Mouse (Mus musculus): ENCODE results near the gene Kdm5b. TPM values are rescaled to one million over a fixed set of nuclear protein-coding genes. Genes with fewer than 3 reads are reported as not detected.

Gene Kdm5b
- polyA plus RNA-seq, 1 experiment from 2014 or later, result 60.6 TPM

GRCm38 (mm10) chr1:134570631-134571030 lies 10.7 kb downstream of the Kdm5b start:
- no peak for DNase-seq (ENCODE audit: extremely low spot score, low spot score)

GRCm38 (mm10) chr1:134573300-134573931 lies 13.4 kb downstream of the Kdm5b start:
- no peak overlapping the region for H3K27ac ChIP-seq
- H3K9me3 ChIP-seq, result no peaks in the 10 kb centered on the region
- peaks cover 3% of the 10 kb centered on the region for H3K4me1 ChIP-seq
- DNase-seq (ENCODE audit: extremely low spot score, low spot score), result no peak
- WGBS, result 75% methylated on average over 1 of the region's 1 CpGs
- peaks cover 2% of the 10 kb centered on the region; the same call in 1 of the 2 replicates for H3K36me3 ChIP-seq (replicated peaks)
- H3K4me3 ChIP-seq, result no peak overlapping the region
- H3K27me3 ChIP-seq (ENCODE audit: poor library complexity, severe bottlenecking), result no peaks in the 10 kb centered on the region

More at GRCm38 (mm10) chr1:134570631-134571030, 10.7 kb downstream of the Kdm5b start:
- no peak overlapping the region for H3K4me3 ChIP-seq
- H3K9me3 ChIP-seq, result no peaks in the 10 kb centered on the region
- WGBS, result 72% methylated on average over 3 of the region's 3 CpGs
- no peaks in the 10 kb centered on the region for H3K27me3 ChIP-seq (ENCODE audit: poor library complexity, severe bottlenecking)
- no peak overlapping the region for H3K27ac ChIP-seq
- H3K4me1 ChIP-seq, result peaks cover 7% of the 10 kb centered on the region
- peaks cover 5% of the 10 kb centered on the region; the same call in 1 of the 2 replicates for H3K36me3 ChIP-seq (replicated peaks)

GRCm38 (mm10) chr1:134573932-134574315 lies 14.0 kb downstream of the Kdm5b start:
- Histone ChIP-seq H3K27ac (no peak overlapping the region), H3K9me3 (no peaks in the 10 kb centered on the region), H3K4me3 (no peak overlapping the region), H3K4me1 (peaks cover 3% of the 10 kb centered on the region), H3K36me3 (replicated peaks) (peaks cover 2% of the 10 kb centered on the region; the same call in 1 of the 2 replicates), H3K27me3 (ENCODE audit: poor library complexity, severe bottlenecking) (no peaks in the 10 kb centered on the region)
- DNase-seq (ENCODE audit: extremely low spot score, low spot score), result no peak
- 79% methylated on average over 5 of the region's 5 CpGs for WGBS

GRCm38 (mm10) chr1:134577384-134578120 lies 17.6 kb downstream of the Kdm5b start:
- WGBS, result 86% methylated on average over 6 of the region's 6 CpGs
- no peak for DNase-seq (ENCODE audit: extremely low spot score, low spot score)
- no peak overlapping the region for H3K27ac ChIP-seq
- H3K27me3 ChIP-seq (ENCODE audit: poor library complexity, severe bottlenecking), result no peaks in the 10 kb centered on the region
- H3K4me1 ChIP-seq, result peaks cover under 1% of the 10 kb centered on the region; the same call in 1 of the 2 replicates
- H3K9me3 ChIP-seq, result no peaks in the 10 kb centered on the region
- no peak overlapping the region for H3K4me3 ChIP-seq
- peaks cover 12% of the 10 kb centered on the region for H3K36me3 ChIP-seq (replicated peaks)

GRCm38 (mm10) chr1:134580796-134581195 lies 20.8 kb downstream of the Kdm5b start:
- no peak overlapping the region for H3K27ac ChIP-seq
- DNase-seq (ENCODE audit: extremely low spot score, low spot score), result no peak
- H3K4me1 ChIP-seq, result peaks cover 3% of the 10 kb centered on the region; the same call in 1 of the 2 replicates
- 89% methylated on average over 2 of the region's 2 CpGs for WGBS
- no peaks in the 10 kb centered on the region for H3K27me3 ChIP-seq (ENCODE audit: poor library complexity, severe bottlenecking)
- no peak overlapping the region for H3K4me3 ChIP-seq
- peaks cover 30% of the 10 kb centered on the region for H3K36me3 ChIP-seq (replicated peaks)
- no peaks in the 10 kb centered on the region for H3K9me3 ChIP-seq

- Histone ChIP-seq H3K36me3 (replicated peaks) (peaks cover 57% of the 10 kb centered on the region), H3K4me1 (peaks cover 3% of the 10 kb centered on the region; the same call in 1 of the 2 replicates), H3K27ac (no peak overlapping the region), H3K27me3 (ENCODE audit: poor library complexity, severe bottlenecking) (no peaks in the 10 kb centered on the region), H3K4me3 (no peak overlapping the region), H3K9me3 (no peaks in the 10 kb centered on the region)
- no peak for DNase-seq (ENCODE audit: extremely low spot score, low spot score)
- WGBS, result 88% methylated on average over 3 of the region's 3 CpGs
Observed at GRCm38 (mm10) chr1:134583560-134583959, 23.6 kb downstream of the Kdm5b start.

- Histone ChIP-seq H3K36me3 (replicated peaks) (peaks cover 95% of the 10 kb centered on the region), H3K27me3 (ENCODE audit: poor library complexity, severe bottlenecking) (no peaks in the 10 kb centered on the region), H3K27ac (no peak overlapping the region), H3K4me1 (no peaks in the 10 kb centered on the region), H3K9me3 (no peaks in the 10 kb centered on the region), H3K4me3 (no peak overlapping the region)
- no peak for DNase-seq (ENCODE audit: extremely low spot score, low spot score)
Observed at GRCm38 (mm10) chr1:134589676-134590075, 29.7 kb downstream of the Kdm5b start.

GRCm38 (mm10) chr1:134591773-134592172 lies 31.8 kb downstream of the Kdm5b start:
- Histone ChIP-seq H3K4me1 (no peaks in the 10 kb centered on the region), H3K4me3 (no peak overlapping the region), H3K27ac (no peak overlapping the region), H3K9me3 (no peaks in the 10 kb centered on the region), H3K36me3 (replicated peaks) (peaks cover 95% of the 10 kb centered on the region), H3K27me3 (ENCODE audit: poor library complexity, severe bottlenecking) (no peaks in the 10 kb centered on the region)
- DNase-seq (ENCODE audit: extremely low spot score, low spot score), result no peak
- WGBS, result 94% methylated on average over 2 of the region's 2 CpGs

- H3K4me1 ChIP-seq, result no peaks in the 10 kb centered on the region
Observed at GRCm38 (mm10) chr1:134597339-134598054, 37.5 kb downstream of the Kdm5b start.

GRCm38 (mm10) chr1:134604086-134604485 lies 44.1 kb downstream of the Kdm5b start:
- H3K9me3 ChIP-seq, result no peaks in the 10 kb centered on the region
- DNase-seq (ENCODE audit: extremely low spot score, low spot score), result no peak
- WGBS, result 97% methylated on average over 2 of the region's 2 CpGs
- peaks cover 97% of the 10 kb centered on the region for H3K36me3 ChIP-seq (replicated peaks)
- no peaks in the 10 kb centered on the region for H3K27me3 ChIP-seq (ENCODE audit: poor library complexity, severe bottlenecking)
- no peak overlapping the region for H3K27ac ChIP-seq
- no peak overlapping the region for H3K4me3 ChIP-seq
- no peaks in the 10 kb centered on the region for H3K4me1 ChIP-seq

More at GRCm38 (mm10) chr1:134597339-134598054, 37.5 kb downstream of the Kdm5b start:
- no peak for DNase-seq (ENCODE audit: extremely low spot score, low spot score)
- no peaks in the 10 kb centered on the region for H3K9me3 ChIP-seq
- no peak overlapping the region for H3K27ac ChIP-seq
- no peaks in the 10 kb centered on the region for H3K27me3 ChIP-seq (ENCODE audit: poor library complexity, severe bottlenecking)
- H3K4me3 ChIP-seq, result no peak overlapping the region
- 90% methylated on average over 9 of the region's 9 CpGs for WGBS
- H3K36me3 ChIP-seq (replicated peaks), result peaks cover 99% of the 10 kb centered on the region

- no peaks in the 10 kb centered on the region for H3K27me3 ChIP-seq (ENCODE audit: poor library complexity, severe bottlenecking)
- no peaks in the 10 kb centered on the region for H3K4me1 ChIP-seq
- DNase-seq (ENCODE audit: extremely low spot score, low spot score), result no peak
- no peaks in the 10 kb centered on the region for H3K9me3 ChIP-seq
- peaks cover 97% of the 10 kb centered on the region for H3K36me3 ChIP-seq (replicated peaks)
- H3K27ac ChIP-seq, result no peak overlapping the region
- no peak overlapping the region for H3K4me3 ChIP-seq
- WGBS, result 94% methylated on average over 8 of the region's 8 CpGs
Observed at GRCm38 (mm10) chr1:134605670-134606069, 45.7 kb downstream of the Kdm5b start.

- H3K4me3 ChIP-seq, result no peak overlapping the region
- no peak for DNase-seq (ENCODE audit: extremely low spot score, low spot score)
- 94% methylated on average over 2 of the region's 2 CpGs for WGBS
- H3K9me3 ChIP-seq, result no peaks in the 10 kb centered on the region
- H3K36me3 ChIP-seq (replicated peaks), result peaks cover 97% of the 10 kb centered on the region
- no peak overlapping the region for H3K27ac ChIP-seq
- H3K27me3 ChIP-seq (ENCODE audit: poor library complexity, severe bottlenecking), result no peaks in the 10 kb centered on the region
- H3K4me1 ChIP-seq, result no peaks in the 10 kb centered on the region
Observed at GRCm38 (mm10) chr1:134606381-134606780, 46.4 kb downstream of the Kdm5b start.

- peaks cover 96% of the 10 kb centered on the region for H3K36me3 ChIP-seq (replicated peaks)
- no peak overlapping the region for H3K27ac ChIP-seq
- H3K9me3 ChIP-seq, result no peaks in the 10 kb centered on the region
- H3K4me1 ChIP-seq, result no peaks in the 10 kb centered on the region
- H3K4me3 ChIP-seq, result no peak overlapping the region
- H3K27me3 ChIP-seq (ENCODE audit: poor library complexity, severe bottlenecking), result no peaks in the 10 kb centered on the region
- DNase-seq (ENCODE audit: extremely low spot score, low spot score), result no peak
- 98% methylated on average over 1 of the region's 1 CpGs for WGBS
Observed at GRCm38 (mm10) chr1:134607279-134607678, 47.3 kb downstream of the Kdm5b start.
